18 mouse cellular contexts compared by ENCODE assay signal in genomic region chr5:142696865-142697264, GRCm38 (mm10). TPM values are rescaled to one million over a fixed set of nuclear protein-coding genes. Genes with fewer than 3 reads are reported as not detected.
DNase-seq lines count a peak whose midpoint lies in the region; ATAC-seq and TF ChIP-seq lines count a peak whose summit lies in the region.
"Had no signal": no experiment of that assay in that cellular context is flagged by ENCODE, and none has a peak within 500 bp of the region (broad histone marks: within the 10 kb centered on the region; RNA-seq: fewer than 3 reads in every experiment).

No protein-coding gene starts in this region.

- H3K4me1 ChIP-seq in limb, embryonic 14.5 days (ENCODE audit: control insufficient read depth, insufficient read depth, low read length) = no peaks in the 10 kb centered on the region
- peaks cover 16% of the 10 kb centered on the region for H3K4me1 ChIP-seq in limb, embryonic 10.5 days
- H3K4me1 ChIP-seq in thymus, adult 2 months (replicated peaks; ENCODE audit: control insufficient read depth, insufficient read depth, low read length) = no peaks in the 10 kb centered on the region

- WGBS in limb, embryonic 14.5 days = 50% methylated on average over 6 of the region's 6 CpGs
- WGBS in limb, embryonic 10.5 days = 85% methylated on average over 6 of the region's 6 CpGs
- WGBS in thymus, adult 2 months = 97% methylated on average over 6 of the region's 6 CpGs

- TF ChIP-seq CTCF in thymus, adult 2 months (IDR thresholded peaks at IDR 0.05; ENCODE audit: borderline replicate concordance, control insufficient read depth, extremely low read depth, insufficient read depth, low read length, poor library complexity) = no peak

- H3K9ac ChIP-seq in limb, embryonic 14.5 days (ENCODE audit: low read depth, low read length, severe bottlenecking) = no peak overlapping the region
- H3K9ac ChIP-seq: hindbrain, embryonic 12.5 days; kidney, embryonic 15.5 days; neural tube, embryonic 12.5 days had no signal

- no peak for TF ChIP-seq POLR2A in limb, embryonic 14.5 days (IDR thresholded peaks at IDR 0.05; ENCODE audit: borderline replicate concordance, extremely low read depth, insufficient read depth, insufficient read length)
- no peak for TF ChIP-seq POLR2A in thymus, adult 2 months (IDR thresholded peaks at IDR 0.05; ENCODE audit: control insufficient read depth, extremely low read depth, insufficient read depth, low read length, poor library complexity)

- no peak overlapping the region for H3K4me3 ChIP-seq in limb, embryonic 14.5 days (replicated peaks; ENCODE audit: low read length)
- no peak overlapping the region for H3K4me3 ChIP-seq in limb, embryonic 10.5 days
- H3K4me3 ChIP-seq in thymus, adult 2 months (ENCODE audit: control insufficient read depth, insufficient read depth, low read length) = no peak overlapping the region
- H3K4me3 ChIP-seq: gastrocnemius, adult 2 months; hindbrain, embryonic 12.5 days; kidney, embryonic 15.5 days; neural tube, embryonic 12.5 days had no signal

- peaks cover 11% of the 10 kb centered on the region; the same call in 1 of the 2 replicates for H3K27me3 ChIP-seq in limb, embryonic 14.5 days (ENCODE audit: control insufficient read depth, insufficient read depth, low read length)
- H3K27me3 ChIP-seq in limb, embryonic 10.5 days (ENCODE audit: low read depth, poor library complexity, severe bottlenecking) = peaks cover 30% of the 10 kb centered on the region
- H3K27me3 ChIP-seq in thymus, adult 2 months (ENCODE audit: control insufficient read depth, insufficient read depth, low read length) = peaks cover 7% of the 10 kb centered on the region

- no peaks in the 10 kb centered on the region for H3K9me3 ChIP-seq in limb, embryonic 14.5 days (ENCODE audit: control insufficient read depth, low read length)
- H3K9me3 ChIP-seq in limb, embryonic 10.5 days (replicated peaks) = no peaks in the 10 kb centered on the region
- H3K9me3 ChIP-seq: hindbrain, embryonic 12.5 days; kidney, embryonic 15.5 days; neural tube, embryonic 12.5 days had no signal

- H3K4me2 ChIP-seq in limb, embryonic 14.5 days (replicated peaks; ENCODE audit: low read depth, low read length, severe bottlenecking) = no peak overlapping the region
- H3K4me2 ChIP-seq: hindbrain, embryonic 12.5 days; kidney, embryonic 15.5 days; liver, embryonic 11.5 days; neural tube, embryonic 12.5 days had no signal

- intact Hi-C loops in left cerebral cortex, postnatal 10 days (cut with DNase I) = no loop called here

- peak; percentile 8 for DNase-seq in limb, embryonic 14.5 days (ENCODE audit: low spot score)
- DNase-seq in limb, embryonic 10.5 days (ENCODE audit: low spot score) = no peak
- DNase-seq in frontal cortex, adult 2 months (ENCODE audit: extremely low spot score in 1 of 2, low spot score in 1 of 2) = peak; percentile 79 to 82
- peak; percentile 72 to 84 for DNase-seq in left cerebral cortex, postnatal 10 days (ENCODE audit: extremely low spot score in 1 of 2, low spot score in 2 of 2)
- peak; percentile 87 for DNase-seq in telencephalon, adult 2 months (ENCODE audit: low read depth, low spot score)
- no peak for DNase-seq in thymus, postnatal 36 days
- no peak for DNase-seq in thymus, adult 2 months
- DNase-seq: adrenal gland, adult 2 months; embryo, embryonic 11 days; gastrocnemius, adult 2 months had no signal

- no peak overlapping the region for H3K27ac ChIP-seq in limb, embryonic 14.5 days (replicated peaks; ENCODE audit: low read depth, low read length)
- no peak overlapping the region for H3K27ac ChIP-seq in limb, embryonic 10.5 days
- no peak overlapping the region for H3K27ac ChIP-seq in thymus, adult 2 months (ENCODE audit: control insufficient read depth, insufficient read depth, low read length)
- H3K27ac ChIP-seq: gastrocnemius, adult 2 months; hindbrain, embryonic 12.5 days; kidney, embryonic 15.5 days; neural tube, embryonic 12.5 days; stomach, postnatal 0 days had no signal

- H3K36me3 ChIP-seq in limb, embryonic 14.5 days (ENCODE audit: control insufficient read depth, insufficient read depth, low read length) = no peaks in the 10 kb centered on the region
- no peaks in the 10 kb centered on the region for H3K36me3 ChIP-seq in limb, embryonic 10.5 days
- no peaks in the 10 kb centered on the region for H3K36me3 ChIP-seq in thymus, adult 2 months (ENCODE audit: control insufficient read depth, insufficient read depth, low read length)
- H3K36me3 ChIP-seq: hindbrain, embryonic 12.5 days; kidney, embryonic 15.5 days; neural tube, embryonic 12.5 days had no signal

- no peak for ATAC-seq in limb, embryonic 14.5 days (ENCODE audit: low FRiP score, low read depth)
- ATAC-seq: CD4-positive, CD25-positive, alpha-beta regulatory T cell, adult 4 months had no signal

RNA-seq across cellular contexts. Expression of gene Slc29a4, which starts 4.6 kb away (rescaled TPM):
- polyA plus RNA-seq in limb, embryonic 14.5 days (2012; rRNA removed) = 8.0 and 11.6 TPM in 2 replicates
- 5.8 and 7.6 TPM in 2 replicates for polyA plus RNA-seq in limb, embryonic 14.5 days (2014; fragmentation: Nextera tagmentation; extraction: Ambion mirVana)
- polyA plus RNA-seq in limb, embryonic 10.5 days (2016; fragmentation: Nextera tagmentation; extraction: Ambion mirVana) = 15.5 and 17.5 TPM in 2 replicates
- 14.6 and 19.2 TPM in 2 replicates for polyA plus RNA-seq in frontal cortex, adult 2 months (2012; rRNA removed)
- total RNA-seq in left cerebral cortex, postnatal 10 days (2021) = 10 to 100 TPM; 64.9 to 77.5 TPM
- polyA plus RNA-seq in thymus, adult 2 months (2012; rRNA removed) = 1.2 and 1.5 TPM in 2 replicates
- total RNA-seq: gastrocnemius, adult 2 months; megakaryocyte, adult 5-6 weeks; MEL had no signal

Comparison
In these comparisons a context has a peak if more than half of its experiments do, and no peak if none do; other contexts are left out.
1. DNase-seq: peak in limb, embryonic 14.5 days (single experiment), frontal cortex, adult 2 months (2 of 2), left cerebral cortex, postnatal 10 days (2 of 2) and telencephalon, adult 2 months (single experiment); none in limb, embryonic 10.5 days (single experiment), thymus, postnatal 36 days (0 of 2) and thymus, adult 2 months (single experiment).